Mouse (Mus musculus): ENCODE data around the gene Cpxcr1.

Gene Cpxcr1

GRCm38 (mm10) chrX:116448644-116449043, at the start of gene Cpxcr1:
Gene Cpxcr1 (plus strand): TSS chrX:116448944.
- in situ Hi-C loops (cut with MboI; ENCODE audit: low pct_unique_long_range_greater_than_20kb in 1 of 2, low sequenced_read_pairs in 2 of 2, unreplicated experiment in 1 of 2), result no loop called here
